Mouse (Mus musculus): ENCODE results near the gene Tcf7l2. TPM values are rescaled to one million over a fixed set of nuclear protein-coding genes. Genes with fewer than 3 reads are reported as not detected.

The Tcf7l2 gene
- 43.2 and 48.2 TPM in 2 replicates for polyA plus RNA-seq (2015; fragmentation: Nextera tagmentation; extraction: Ambion mirVana)

- Histone ChIP-seq H3K9me3 (replicated peaks) (no peaks in the 10 kb centered on the region), H3K36me3 (no peaks in the 10 kb centered on the region), H3K4me2 (peak within 1 kb of the TSS; percentile 91), H3K4me1 (replicated peaks) (peaks cover 22% of the 10 kb centered on the region), H3K27me3 (no peaks in the 10 kb centered on the region), H3K4me3 (peak within 1 kb of the TSS; percentile 88), H3K27ac (peak within 1 kb of the TSS; percentile 98), H3K9ac (peak within 1 kb of the TSS; percentile 96)
- under 1% methylated on average over 38 of the region's 42 CpGs for WGBS
- ATAC-seq (replicated peaks; ENCODE audit: insufficient number of reproducible peaks, insufficient read depth, low FRiP score, low read depth), result peak; percentile 91
Observed at GRCm38 (mm10) chr19:55741439-55741928, at the start of gene Tcf7l2. TSS of gene Tcf7l2 (plus strand) at chr19:55741820.

GRCm38 (mm10) chr19:55694651-55695050, 47.0 kb upstream of the Tcf7l2 start:
- WGBS, result 45% methylated on average over 13 of the region's 13 CpGs
- ATAC-seq (replicated peaks; ENCODE audit: insufficient number of reproducible peaks, insufficient read depth, low FRiP score, low read depth), result no peak
- Histone ChIP-seq H3K27ac (no peak overlapping the region), H3K27me3 (peaks cover 15% of the 10 kb centered on the region), H3K9me3 (replicated peaks) (no peaks in the 10 kb centered on the region), H3K4me2 (no peak overlapping the region), H3K4me1 (replicated peaks) (0 out of 2 replicates have a peak, but pooled peaks cover 2% of the 10 kb centered on the region), H3K4me3 (no peak overlapping the region), H3K9ac (no peak overlapping the region), H3K36me3 (no peaks in the 10 kb centered on the region)

- H3K27ac ChIP-seq, result no peak overlapping the region
- H3K36me3 ChIP-seq, result no peaks in the 10 kb centered on the region
- peaks cover 15% of the 10 kb centered on the region for H3K27me3 ChIP-seq
- no peak for ATAC-seq (replicated peaks; ENCODE audit: insufficient number of reproducible peaks, insufficient read depth, low FRiP score, low read depth)
- peaks cover 7% of the 10 kb centered on the region for H3K4me1 ChIP-seq (replicated peaks)
- no peak overlapping the region for H3K4me2 ChIP-seq
- H3K4me3 ChIP-seq, result no peak overlapping the region
- H3K9ac ChIP-seq, result no peak overlapping the region
- H3K9me3 ChIP-seq (replicated peaks), result no peaks in the 10 kb centered on the region
- 41% methylated on average over 10 of the region's 10 CpGs for WGBS
Observed at GRCm38 (mm10) chr19:55695418-55695817, 46.2 kb upstream of the Tcf7l2 start.

GRCm38 (mm10) chr19:55698892-55699291, 42.7 kb upstream of the Tcf7l2 start:
- whole genome bisulfite sequencing, result 50% methylated on average over 5 of the region's 5 CpGs
- H3K9me3 ChIP-seq (replicated peaks), result no peaks in the 10 kb centered on the region
- H3K4me3 ChIP-seq, result no peak overlapping the region
- peaks cover 14% of the 10 kb centered on the region for H3K4me1 ChIP-seq (replicated peaks)
- no peak for ATAC-seq (replicated peaks; ENCODE audit: insufficient number of reproducible peaks, insufficient read depth, low FRiP score, low read depth)
- no peak overlapping the region for H3K9ac ChIP-seq
- H3K27ac ChIP-seq, result no peak overlapping the region
- no peak overlapping the region for H3K4me2 ChIP-seq
- H3K36me3 ChIP-seq, result no peaks in the 10 kb centered on the region
- H3K27me3 ChIP-seq, result peaks cover 12% of the 10 kb centered on the region

GRCm38 (mm10) chr19:55700214-55700568, 41.4 kb upstream of the Tcf7l2 start:
- H3K9me3 ChIP-seq (replicated peaks), result no peaks in the 10 kb centered on the region
- no peak overlapping the region for H3K4me3 ChIP-seq
- no peak overlapping the region for H3K27ac ChIP-seq
- H3K27me3 ChIP-seq, result 0 out of 2 replicates have a peak, but pooled peaks cover 3% of the 10 kb centered on the region
- H3K4me2 ChIP-seq, result peak overlapping the region; percentile 44
- H3K36me3 ChIP-seq, result no peaks in the 10 kb centered on the region
- H3K9ac ChIP-seq, result no peak overlapping the region
- WGBS, result 14% methylated on average over 6 of the region's 6 CpGs
- peaks cover 14% of the 10 kb centered on the region for H3K4me1 ChIP-seq (replicated peaks)
- ATAC-seq (replicated peaks; ENCODE audit: insufficient number of reproducible peaks, insufficient read depth, low FRiP score, low read depth), result no peak

GRCm38 (mm10) chr19:55700569-55701282, 40.9 kb upstream of the Tcf7l2 start:
- Histone ChIP-seq H3K4me3 (no peak overlapping the region), H3K4me1 (replicated peaks) (peaks cover 14% of the 10 kb centered on the region), H3K27ac (no peak overlapping the region), H3K36me3 (no peaks in the 10 kb centered on the region), H3K4me2 (peak overlapping the region; percentile 44), H3K27me3 (0 out of 2 replicates have a peak, but pooled peaks cover 3% of the 10 kb centered on the region), H3K9ac (no peak overlapping the region), H3K9me3 (replicated peaks) (no peaks in the 10 kb centered on the region)
- ATAC-seq (replicated peaks; ENCODE audit: insufficient number of reproducible peaks, insufficient read depth, low FRiP score, low read depth), result no peak
- WGBS, result 18% methylated on average over 11 of the region's 11 CpGs

- H3K27me3 ChIP-seq, result 0 out of 2 replicates have a peak, but pooled peaks cover 3% of the 10 kb centered on the region
- no peak overlapping the region for H3K4me2 ChIP-seq
- no peaks in the 10 kb centered on the region for H3K36me3 ChIP-seq
- 74% methylated on average over 9 of the region's 9 CpGs for WGBS
- ATAC-seq (replicated peaks; ENCODE audit: insufficient number of reproducible peaks, insufficient read depth, low FRiP score, low read depth), result no peak
- no peak overlapping the region for H3K9ac ChIP-seq
- no peak overlapping the region for H3K4me3 ChIP-seq
- peaks cover 14% of the 10 kb centered on the region for H3K4me1 ChIP-seq (replicated peaks)
- H3K9me3 ChIP-seq (replicated peaks), result no peaks in the 10 kb centered on the region
- H3K27ac ChIP-seq, result no peak overlapping the region
Observed at GRCm38 (mm10) chr19:55701283-55701633, 40.4 kb upstream of the Tcf7l2 start.

- no peak overlapping the region for H3K4me2 ChIP-seq
- no peak overlapping the region for H3K9ac ChIP-seq
- H3K4me1 ChIP-seq (replicated peaks), result peaks cover 14% of the 10 kb centered on the region
- H3K27me3 ChIP-seq, result 0 out of 2 replicates have a peak, but pooled peaks cover 3% of the 10 kb centered on the region
- no peaks in the 10 kb centered on the region for H3K9me3 ChIP-seq (replicated peaks)
- ATAC-seq (replicated peaks; ENCODE audit: insufficient number of reproducible peaks, insufficient read depth, low FRiP score, low read depth), result no peak
- no peak overlapping the region for H3K4me3 ChIP-seq
- no peak overlapping the region for H3K27ac ChIP-seq
- WGBS, result 81% methylated on average over 4 of the region's 4 CpGs
- H3K36me3 ChIP-seq, result no peaks in the 10 kb centered on the region
Observed at GRCm38 (mm10) chr19:55702081-55702480, 39.5 kb upstream of the Tcf7l2 start.

GRCm38 (mm10) chr19:55702716-55703115, 38.9 kb upstream of the Tcf7l2 start:
- Histone ChIP-seq H3K27me3 (0 out of 2 replicates have a peak, but pooled peaks cover 3% of the 10 kb centered on the region), H3K4me2 (no peak overlapping the region), H3K9me3 (replicated peaks) (no peaks in the 10 kb centered on the region), H3K27ac (no peak overlapping the region), H3K4me3 (no peak overlapping the region), H3K36me3 (no peaks in the 10 kb centered on the region), H3K9ac (no peak overlapping the region), H3K4me1 (replicated peaks) (peaks cover 14% of the 10 kb centered on the region)
- WGBS, result 86% methylated on average over 8 of the region's 8 CpGs
- no peak for ATAC-seq (replicated peaks; ENCODE audit: insufficient number of reproducible peaks, insufficient read depth, low FRiP score, low read depth)

GRCm38 (mm10) chr19:55704071-55704470, 37.5 kb upstream of the Tcf7l2 start:
- no peaks in the 10 kb centered on the region for H3K9me3 ChIP-seq (replicated peaks)
- H3K27ac ChIP-seq, result no peak overlapping the region
- H3K27me3 ChIP-seq, result 0 out of 2 replicates have a peak, but pooled peaks cover 3% of the 10 kb centered on the region
- peaks cover 14% of the 10 kb centered on the region for H3K4me1 ChIP-seq (replicated peaks)
- H3K4me2 ChIP-seq, result no peak overlapping the region
- no peak overlapping the region for H3K4me3 ChIP-seq
- ATAC-seq (replicated peaks; ENCODE audit: insufficient number of reproducible peaks, insufficient read depth, low FRiP score, low read depth), result no peak
- no peaks in the 10 kb centered on the region for H3K36me3 ChIP-seq
- H3K9ac ChIP-seq, result no peak overlapping the region
- 73% methylated on average over 6 of the region's 6 CpGs for WGBS

- no peak overlapping the region for H3K27ac ChIP-seq
- H3K9ac ChIP-seq, result no peak overlapping the region
- WGBS, result 85% methylated on average over 7 of the region's 7 CpGs
- no peaks in the 10 kb centered on the region for H3K4me1 ChIP-seq (replicated peaks)
- no peak overlapping the region for H3K4me3 ChIP-seq
- no peaks in the 10 kb centered on the region for H3K36me3 ChIP-seq
- H3K27me3 ChIP-seq, result no peaks in the 10 kb centered on the region
- H3K9me3 ChIP-seq (replicated peaks), result no peaks in the 10 kb centered on the region
- ATAC-seq (replicated peaks; ENCODE audit: insufficient number of reproducible peaks, insufficient read depth, low FRiP score, low read depth), result no peak
- no peak overlapping the region for H3K4me2 ChIP-seq
Observed at GRCm38 (mm10) chr19:55706300-55706699, 35.3 kb upstream of the Tcf7l2 start.

- no peak for ATAC-seq (replicated peaks; ENCODE audit: insufficient number of reproducible peaks, insufficient read depth, low FRiP score, low read depth)
- WGBS, result 79% methylated on average over 6 of the region's 6 CpGs
- H3K27me3 ChIP-seq, result no peaks in the 10 kb centered on the region
Observed at GRCm38 (mm10) chr19:55706806-55707205, 34.8 kb upstream of the Tcf7l2 start.

More at GRCm38 (mm10) chr19:55706806-55707205, 34.8 kb upstream of the Tcf7l2 start:
- Histone ChIP-seq H3K9ac (no peak overlapping the region), H3K27ac (no peak overlapping the region), H3K4me2 (no peak overlapping the region), H3K4me3 (no peak overlapping the region), H3K4me1 (replicated peaks) (no peaks in the 10 kb centered on the region), H3K9me3 (replicated peaks) (no peaks in the 10 kb centered on the region), H3K36me3 (no peaks in the 10 kb centered on the region)

Data from heart, embryonic 15.5 days (tissue).